ENCODE assay signal across 10 mouse cellular contexts in the genomic region with DNA sequence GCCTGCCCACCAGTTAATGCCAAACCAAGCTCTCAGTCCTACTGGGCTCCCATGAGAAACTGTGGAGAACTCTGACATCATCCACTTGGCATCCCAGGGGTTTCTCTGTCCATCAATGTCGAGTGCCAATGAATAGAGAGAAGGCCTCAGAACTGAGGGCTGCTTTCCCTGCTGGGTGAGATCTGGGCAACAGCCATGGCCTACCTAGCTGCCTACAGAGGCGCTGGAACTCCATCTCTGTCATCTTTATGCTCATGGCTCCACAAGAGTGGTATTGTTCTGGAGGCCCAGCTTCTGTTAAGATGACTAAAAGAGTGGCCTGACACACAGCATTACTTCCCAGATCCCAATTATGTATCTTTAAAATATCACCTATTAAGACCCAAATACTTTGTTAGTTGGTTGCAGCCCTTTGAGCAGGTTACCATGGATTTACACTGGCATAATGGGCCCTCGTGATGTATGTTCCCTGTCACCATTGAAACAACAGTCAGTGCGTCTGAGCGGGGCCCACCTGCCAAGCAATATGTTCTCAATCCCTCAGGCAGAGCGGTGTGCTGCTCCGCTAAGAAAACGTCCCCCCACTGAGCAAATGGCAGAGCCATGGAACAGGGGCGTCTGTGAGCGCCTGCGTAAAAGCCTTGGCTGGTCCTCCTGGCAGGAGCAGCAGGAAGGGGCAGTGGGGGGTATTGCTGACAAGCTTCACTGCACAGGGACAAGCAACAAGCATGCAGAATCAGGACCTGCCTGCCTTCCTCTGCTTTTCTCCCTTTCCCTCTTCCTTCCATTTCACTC.
DNase-seq lines count a peak whose midpoint lies in the region; ATAC-seq and TF ChIP-seq lines count a peak whose summit lies in the region.
"Had no signal": no experiment of that assay in that cellular context is flagged by ENCODE, and none has a peak within 500 bp of the region (broad histone marks: within the 10 kb centered on the region; RNA-seq: fewer than 3 reads in every experiment).

No protein-coding gene starts in this region.

- H3K27ac ChIP-seq in cortical plate, adult 2 months (ENCODE audit: insufficient read depth, low read length): 0 out of 2 replicates have a peak overlapping the region, but pooled peaks have one; percentile 12
- peak overlapping the region; percentile 61 for H3K27ac ChIP-seq in neural tube, embryonic 13.5 days (replicated peaks)
- H3K27ac ChIP-seq in lung, postnatal 0 days (ENCODE audit: low read length): no peak overlapping the region
- no peak overlapping the region for H3K27ac ChIP-seq in heart, embryonic 12.5 days (ENCODE audit: poor library complexity, severe bottlenecking)

- peaks cover 24% of the 10 kb centered on the region; the same call in 1 of the 2 replicates for H3K27me3 ChIP-seq in neural tube, embryonic 13.5 days
- no peaks in the 10 kb centered on the region for H3K27me3 ChIP-seq in lung, postnatal 0 days (replicated peaks; ENCODE audit: insufficient read depth, low read length)
- H3K27me3 ChIP-seq in heart, embryonic 12.5 days (replicated peaks): no peaks in the 10 kb centered on the region

- no peaks in the 10 kb centered on the region for H3K9me3 ChIP-seq in neural tube, embryonic 13.5 days
- H3K9me3 ChIP-seq in lung, postnatal 0 days (ENCODE audit: low read length): no peaks in the 10 kb centered on the region
- no peaks in the 10 kb centered on the region for H3K9me3 ChIP-seq in heart, embryonic 12.5 days (replicated peaks)

- H3K4me3 ChIP-seq in cortical plate, adult 2 months (ENCODE audit: insufficient read depth, low read length): no peak overlapping the region
- no peak overlapping the region for H3K4me3 ChIP-seq in neural tube, embryonic 13.5 days
- no peak overlapping the region for H3K4me3 ChIP-seq in lung, postnatal 0 days (ENCODE audit: low read depth, low read length)
- H3K4me3 ChIP-seq in heart, embryonic 12.5 days: no peak overlapping the region

- TF ChIP-seq CTCF in cortical plate, adult 2 months (IDR thresholded peaks at IDR 0.05; ENCODE audit: extremely low read depth, insufficient read depth, low read length): no peak
- no peak for TF ChIP-seq CTCF in lung, postnatal 0 days (IDR thresholded peaks at IDR 0.05)

- peaks cover 11% of the 10 kb centered on the region for H3K4me1 ChIP-seq in cortical plate, adult 2 months (ENCODE audit: control insufficient read depth, insufficient read depth, low read length)
- H3K4me1 ChIP-seq in neural tube, embryonic 13.5 days (replicated peaks): peaks cover 33% of the 10 kb centered on the region
- peaks cover 3% of the 10 kb centered on the region; the same call in 1 of the 2 replicates for H3K4me1 ChIP-seq in lung, postnatal 0 days (ENCODE audit: insufficient read depth, low read depth, low read length)
- H3K4me1 ChIP-seq in heart, embryonic 12.5 days (replicated peaks): peaks cover 20% of the 10 kb centered on the region

- TF ChIP-seq POLR2A in cortical plate, adult 2 months (IDR thresholded peaks at IDR 0.05; ENCODE audit: extremely low read depth, insufficient read depth, low read length): no peak

- 10% methylated on average over 11 of the region's 11 CpGs for WGBS in neural tube, embryonic 13.5 days
- 71% methylated on average over 11 of the region's 11 CpGs for WGBS in lung, postnatal 0 days
- 50% methylated on average over 11 of the region's 11 CpGs for WGBS in heart, embryonic 12.5 days

- no peak for TF ChIP-seq EP300 in lung, postnatal 0 days (IDR thresholded peaks at IDR 0.05)

- peak; percentile 34 to 40 for DNase-seq in left cerebral cortex, postnatal 14 days (ENCODE audit: low spot score in 2 of 2)
- DNase-seq in left cerebral cortex, adult 9 months (ENCODE audit: low spot score in 2 of 2): no peak
- DNase-seq in layer of hippocampus, adult 18-20 months (ENCODE audit: low spot score in 2 of 2): peak; percentile 63 to 80
- DNase-seq in lung, postnatal 0 days (ENCODE audit: low spot score): no peak
- DNase-seq in yolk sac, embryonic 10.5 days (ENCODE audit: low spot score): no peak
- DNase-seq: lung, adult 2 months had no signal

- intact Hi-C loops in left cerebral cortex, postnatal 14 days (cut with DNase I): no loop called here

- H3K4me2 ChIP-seq in neural tube, embryonic 13.5 days: no peak overlapping the region
- no peak overlapping the region for H3K4me2 ChIP-seq in lung, postnatal 0 days (replicated peaks; ENCODE audit: low read depth, low read length)
- H3K4me2 ChIP-seq in heart, embryonic 12.5 days: no peak overlapping the region

- peak; percentile 96 for ATAC-seq in neural tube, embryonic 13.5 days (ENCODE audit: low read depth)
- ATAC-seq in lung, postnatal 0 days: no peak
- ATAC-seq in heart, embryonic 12.5 days (ENCODE audit: insufficient number of reproducible peaks, low FRiP score): no peak
- ATAC-seq: intestine, embryonic 16.5 days had no signal

- H3K9ac ChIP-seq in neural tube, embryonic 13.5 days: no peak overlapping the region
- H3K9ac ChIP-seq in lung, postnatal 0 days (replicated peaks; ENCODE audit: low read depth): no peak overlapping the region
- H3K9ac ChIP-seq in heart, embryonic 12.5 days: no peak overlapping the region

- H3K36me3 ChIP-seq in neural tube, embryonic 13.5 days: no peaks in the 10 kb centered on the region
- no peaks in the 10 kb centered on the region for H3K36me3 ChIP-seq in lung, postnatal 0 days (ENCODE audit: insufficient read depth, low read length)
- no peaks in the 10 kb centered on the region for H3K36me3 ChIP-seq in heart, embryonic 12.5 days

Comparison
In these comparisons a context has a peak if more than half of its experiments do, and no peak if none do; other contexts are left out.
1. DNase-seq: peak in left cerebral cortex, postnatal 14 days (2 of 2) and layer of hippocampus, adult 18-20 months (2 of 2); none in left cerebral cortex, adult 9 months (0 of 2), lung, postnatal 0 days (single experiment) and yolk sac, embryonic 10.5 days (single experiment).
2. H3K27ac ChIP-seq: peak in cortical plate, adult 2 months (single experiment) and neural tube, embryonic 13.5 days (single experiment); none in lung, postnatal 0 days (single experiment) and heart, embryonic 12.5 days (single experiment).